Mouse (Mus musculus) bone marrow macrophage, adult 2 months (primary cell): ENCODE data around the gene Wfdc16.

Experiments
- CTCF ChIP-seq: IDR thresholded peaks from 2 replicates; pipeline ENCODE4 v1.5.1; 2012; ENCODE audit warnings: low read depth, mild to moderate bottlenecking, low read length, moderate library complexity
- POLR2A ChIP-seq: IDR thresholded peaks from 2 replicates; pipeline ENCODE4 v1.6.1; 2012; ENCODE audit warnings: mild to moderate bottlenecking, low read depth, low read length, borderline replicate concordance

DNA sequence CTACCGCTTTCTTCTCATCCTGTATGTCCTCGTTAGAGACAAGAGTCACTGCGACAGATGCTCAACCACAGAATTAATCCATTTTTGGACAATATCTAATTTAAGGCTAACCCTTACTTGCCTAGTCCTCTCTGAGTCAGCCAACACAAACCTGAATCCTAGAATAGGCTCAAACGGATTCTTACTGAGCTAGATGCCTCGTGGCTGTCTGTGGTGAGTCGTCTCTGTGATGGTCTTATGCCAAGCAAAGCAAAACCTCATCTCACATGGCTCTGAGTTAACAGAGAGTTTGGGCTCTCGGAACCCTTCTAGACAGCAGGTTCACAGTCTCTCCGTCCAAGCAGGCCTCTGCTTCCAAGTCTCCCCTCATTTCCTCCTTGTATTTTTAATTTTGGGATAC lies 34.2 kb downstream of the Wfdc16 start:
- TF ChIP-seq CTCF (no peak), POLR2A (no peak)
